Mouse (Mus musculus) adrenal gland, postnatal 10 days (tissue): ENCODE data around the gene Ppfibp2. TPM values are rescaled to one million over a fixed set of nuclear protein-coding genes. Genes with fewer than 3 reads are reported as not detected.
A peak's percentile ranks its signal among the peaks of the same experiment; 100 is the strongest.

ENCODE experiments used
- DNase-seq: peaks from one replicate; pipeline ENCODE4 v3.0.0; 2021; ENCODE audit warnings: mixed read lengths
- total RNA-seq, 2 experiments: library from RNA; stranded (reverse); gene quantifications; 2 replicates each; pipeline ENCODE4 v1.2.3; 2021

The Ppfibp2 gene
- total RNA-seq, 2 experiments from 2014 or later: 9.1 to 13.7 TPM

DNA sequence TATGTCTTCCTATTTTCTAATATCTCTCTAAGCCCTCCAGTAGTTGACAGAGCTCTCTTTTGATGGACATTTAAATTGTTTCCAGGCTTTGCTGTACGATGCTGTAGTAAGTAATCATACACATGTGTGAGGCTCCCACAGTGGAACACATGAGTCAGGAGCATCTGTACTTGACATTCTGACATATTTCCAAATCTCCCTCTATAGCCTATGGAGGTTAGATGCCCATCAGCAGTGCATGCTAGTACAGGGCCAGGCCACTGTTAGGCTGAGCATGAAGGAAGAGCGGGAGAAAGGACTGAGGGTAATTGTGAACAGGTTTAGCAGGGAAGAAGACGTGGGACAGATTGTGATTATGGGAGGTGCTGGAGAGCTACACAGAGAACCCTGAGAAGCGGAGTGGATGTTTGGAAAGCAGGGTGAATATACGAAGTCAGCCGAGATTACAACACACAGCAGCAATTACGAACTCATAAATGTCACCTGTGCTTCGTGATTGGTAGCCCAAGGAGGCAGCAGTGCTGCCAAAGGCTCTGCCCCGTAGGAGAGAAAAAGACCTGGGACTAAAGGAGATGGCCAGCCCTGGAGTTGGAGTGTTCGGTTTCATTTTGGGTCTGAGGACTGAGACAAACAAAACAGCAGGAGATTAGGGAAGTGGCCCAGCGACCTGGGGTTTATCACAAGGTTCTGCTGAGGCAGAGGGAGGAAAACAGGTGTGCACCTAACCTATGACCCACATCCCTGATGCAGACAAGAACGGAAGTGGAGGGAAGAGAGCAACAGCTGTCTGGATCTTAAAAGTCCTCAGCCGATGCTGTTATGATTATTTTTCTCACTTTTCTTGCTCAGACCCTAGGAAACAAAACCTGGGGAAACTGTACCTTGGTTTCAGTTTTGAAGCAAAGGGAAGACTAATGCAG, 107.7 kb downstream of the Ppfibp2 start:
- no peak for DNase-seq

DNA sequence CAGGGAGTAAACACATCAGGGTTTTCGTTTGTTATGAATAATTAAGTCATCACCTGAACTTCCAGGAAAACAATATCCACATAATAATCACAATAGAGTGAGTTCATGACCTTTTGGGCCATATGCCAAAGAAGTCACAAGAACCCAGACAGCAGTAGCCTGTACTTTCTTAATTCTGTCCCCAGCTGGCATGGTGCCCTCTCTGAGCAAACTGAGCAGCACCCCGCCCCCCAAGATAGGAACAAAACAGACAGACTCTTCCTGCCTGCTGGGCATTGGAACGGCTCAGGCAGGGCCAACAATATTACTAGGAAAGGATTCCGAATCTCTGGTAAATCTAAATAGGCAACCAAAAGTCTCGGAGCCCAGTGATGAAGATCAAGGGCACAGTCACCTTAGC, 110.9 kb downstream of the Ppfibp2 start:
- peak; percentile 45 for DNase-seq

DNA sequence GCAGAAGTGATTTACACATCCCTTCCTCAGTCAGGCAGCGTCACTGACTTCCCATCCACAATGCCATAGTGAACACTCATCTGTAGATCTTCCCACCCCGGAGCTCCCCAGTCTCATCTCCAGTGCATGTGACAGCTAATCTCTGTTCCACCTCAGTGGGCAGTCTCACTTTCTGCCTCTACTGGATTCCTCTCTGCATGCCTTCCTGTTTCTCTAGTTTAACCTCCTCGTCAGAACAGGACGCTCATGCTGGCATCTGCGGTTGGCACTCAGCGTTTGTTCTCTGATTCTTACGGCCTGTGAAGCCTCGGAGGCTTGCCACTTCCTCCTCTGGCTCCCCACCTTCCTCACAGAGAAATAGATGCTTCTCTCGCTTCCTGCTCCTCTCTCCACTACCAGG, 112.6 kb downstream of the Ppfibp2 start:
- DNase-seq: no peak

DNA sequence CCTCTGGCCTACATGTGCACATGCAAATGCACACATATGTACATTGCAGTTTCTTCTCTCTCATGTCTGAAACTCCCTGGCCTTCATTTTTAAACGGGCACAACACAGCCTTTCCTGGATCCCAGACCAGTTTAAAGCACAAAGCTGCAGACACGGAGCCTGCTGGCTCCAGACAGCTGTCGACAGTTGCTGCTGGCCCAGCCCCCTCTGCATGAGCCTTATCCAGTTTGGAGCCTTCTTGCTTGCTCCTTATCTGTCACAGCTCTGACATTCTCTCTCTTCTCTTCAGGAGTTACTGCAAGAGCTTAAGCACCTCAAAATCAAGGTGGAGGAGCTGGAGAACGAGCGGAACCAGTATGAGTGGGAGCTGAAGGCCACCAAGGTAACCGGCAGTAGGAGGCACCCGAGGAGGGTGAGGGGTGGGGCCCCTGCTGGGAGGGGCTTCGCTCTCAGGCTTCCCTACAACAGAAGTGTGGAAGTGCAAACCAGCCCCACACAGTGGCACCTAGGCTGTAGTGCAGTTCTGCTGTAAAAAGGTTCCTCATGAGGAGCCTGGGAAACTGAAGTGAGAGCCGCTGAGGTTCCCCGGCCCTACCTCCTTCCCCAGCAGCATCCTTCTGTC, 113.6 kb downstream of the Ppfibp2 start:
- peak; percentile 81 for DNase-seq

DNA sequence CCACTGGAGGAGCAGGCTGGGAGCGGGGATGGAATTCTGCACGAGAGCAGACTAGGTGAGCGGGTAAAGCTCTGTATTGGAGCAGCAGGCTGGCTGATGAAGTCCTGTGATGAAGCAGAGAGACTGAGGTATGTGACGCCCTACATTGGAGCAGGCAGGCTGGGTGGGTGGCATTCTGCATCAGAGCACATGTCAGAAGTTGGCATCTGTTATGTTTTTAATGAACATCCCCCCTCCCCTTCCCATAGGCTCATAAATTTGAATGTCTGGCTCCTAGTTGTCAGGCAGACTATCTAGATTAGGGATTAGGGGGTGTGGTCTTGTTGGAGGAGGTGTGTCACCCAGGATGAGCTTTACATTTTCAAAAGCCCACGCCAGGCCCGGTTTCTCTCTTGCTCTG, 117.7 kb downstream of the Ppfibp2 start:
- no peak for DNase-seq

DNA sequence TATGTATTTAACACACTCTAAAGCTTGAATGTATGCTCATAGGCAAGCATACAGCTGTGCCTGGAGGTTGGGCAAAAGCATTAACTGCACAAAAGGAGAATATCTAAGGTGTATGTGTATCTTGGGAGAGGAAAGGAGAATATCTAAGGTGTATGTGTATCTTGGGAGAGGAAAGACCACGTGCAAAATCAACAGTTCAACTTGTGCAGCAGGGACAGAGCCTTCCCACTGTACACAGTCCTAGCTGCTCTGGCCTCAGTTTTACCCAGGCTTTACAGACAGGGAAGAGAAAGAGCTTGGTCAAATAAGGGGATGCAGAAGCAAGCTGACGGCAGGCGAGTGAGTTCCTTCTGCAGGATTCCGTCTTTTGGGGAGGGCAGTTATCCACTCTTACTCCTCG, 119.1 kb downstream of the Ppfibp2 start:
- no peak for DNase-seq

DNA sequence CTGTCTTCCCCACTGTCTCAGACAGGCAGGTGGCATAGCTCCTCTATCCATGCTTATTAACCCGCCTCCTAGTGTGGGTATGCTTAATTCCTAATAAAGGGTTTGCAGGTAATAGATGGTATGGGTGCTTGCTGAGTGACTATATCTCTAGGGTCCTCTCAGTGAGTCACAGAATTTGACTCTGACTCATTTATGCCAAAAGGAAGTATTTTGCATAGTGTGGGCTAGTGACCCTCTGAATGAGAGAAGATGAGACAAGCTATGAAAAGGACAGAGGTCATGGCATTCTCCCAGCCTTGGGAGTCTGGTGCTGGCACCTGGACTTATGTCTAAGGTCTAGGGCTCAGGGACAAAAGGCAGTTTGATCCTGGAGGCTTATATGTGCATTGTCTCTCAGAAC, 125.8 kb downstream of the Ppfibp2 start:
- no peak for DNase-seq

DNA sequence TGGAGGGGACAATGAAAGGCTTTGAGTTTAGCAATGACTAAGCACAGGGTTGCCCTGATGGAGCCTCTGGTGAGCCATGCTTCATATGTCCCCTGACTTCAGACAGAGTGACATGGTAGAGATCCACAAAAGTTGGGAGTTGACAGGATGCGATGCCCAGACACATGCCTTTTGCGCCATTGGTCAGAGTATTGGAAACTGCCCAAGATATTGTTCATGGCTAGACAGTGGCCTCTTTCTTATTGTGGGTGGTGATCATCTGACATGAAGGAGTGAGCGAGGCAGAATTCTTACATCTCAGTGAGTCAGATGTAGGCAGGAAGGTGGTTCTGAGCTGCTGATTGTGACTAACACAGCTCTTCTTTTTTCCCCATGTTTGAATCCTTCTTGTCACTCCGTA, 127.5 kb downstream of the Ppfibp2 start:
- DNase-seq: no peak

DNA sequence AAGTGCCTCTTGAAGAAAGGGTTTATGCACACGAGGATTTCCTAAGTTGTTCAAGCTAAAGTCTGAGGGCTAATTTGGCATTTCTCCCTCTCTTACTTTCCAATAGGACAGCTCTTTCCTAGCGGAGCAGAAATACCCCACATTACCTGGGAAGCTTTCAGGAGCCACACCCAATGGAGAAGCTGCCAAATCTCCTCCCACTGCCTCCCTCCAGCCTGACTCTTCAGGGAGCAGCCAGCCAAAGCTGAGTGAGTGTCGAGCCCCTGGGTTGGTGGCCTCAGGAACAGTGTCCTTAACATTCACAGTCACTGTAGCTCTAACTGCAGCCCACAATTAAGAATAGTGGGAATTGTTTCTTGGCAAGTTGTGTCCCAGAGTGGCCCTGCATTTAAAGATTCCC, 132.5 kb downstream of the Ppfibp2 start:
- DNase-seq: no peak

DNA sequence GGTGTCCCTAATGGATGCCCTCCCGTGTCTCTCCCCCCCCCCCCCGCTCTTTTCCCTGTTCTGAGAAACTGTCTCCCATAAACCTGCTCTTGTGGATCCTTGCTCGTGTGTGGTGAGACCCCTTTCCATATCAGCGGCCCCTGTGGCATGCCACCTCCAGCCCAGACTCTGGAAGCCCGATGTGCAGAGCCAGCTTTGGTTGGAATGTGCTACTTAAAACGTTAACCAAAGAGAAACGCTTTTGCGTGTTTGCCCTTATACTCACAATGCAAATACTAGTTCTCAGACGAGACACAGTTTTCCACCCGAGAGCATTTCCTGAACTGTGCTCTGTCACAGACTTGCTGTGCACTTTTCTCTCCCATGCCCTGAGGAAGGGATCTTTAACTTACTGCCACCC, 135.6 kb downstream of the Ppfibp2 start:
- no peak for DNase-seq

DNA sequence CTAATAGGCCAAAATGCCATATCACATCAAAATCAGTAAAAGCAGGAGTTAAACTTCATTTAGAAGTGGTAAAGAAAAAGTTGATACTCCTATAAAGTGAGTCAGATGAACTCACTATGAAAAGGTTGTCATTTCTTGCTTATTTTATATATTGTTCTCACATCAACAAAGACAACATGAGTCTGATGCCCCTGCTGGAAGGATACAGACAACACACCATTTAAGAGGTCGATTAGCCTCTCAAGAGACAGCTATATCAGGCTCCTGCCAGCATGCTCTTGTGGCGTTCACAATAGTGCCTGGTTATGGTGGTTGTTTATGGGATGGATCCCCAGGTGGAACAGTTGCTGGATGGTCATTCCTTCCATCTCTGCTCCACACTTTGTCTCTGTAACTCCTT, 138.2 kb downstream of the Ppfibp2 start:
- DNase-seq: no peak

DNA sequence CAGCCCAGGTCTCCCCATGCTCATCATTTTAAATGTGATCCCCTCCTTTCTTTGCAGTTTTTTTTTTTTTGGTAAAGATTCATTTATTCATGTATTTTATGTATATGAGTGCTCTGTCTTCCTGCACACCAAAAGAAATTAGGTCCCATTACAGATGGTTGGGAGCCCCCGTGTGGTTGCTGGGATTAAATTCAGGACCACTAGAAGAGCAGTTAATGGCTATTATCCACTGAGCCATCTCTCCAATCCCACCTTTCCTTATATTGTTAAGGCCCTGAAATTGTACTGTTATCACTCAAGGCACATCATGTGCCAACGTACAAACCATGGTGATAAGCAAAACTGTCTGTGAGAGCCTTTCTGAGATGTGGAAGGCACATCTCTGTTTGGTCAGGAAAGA, 143.7 kb downstream of the Ppfibp2 start:
- DNase-seq: peak; percentile 25

DNA sequence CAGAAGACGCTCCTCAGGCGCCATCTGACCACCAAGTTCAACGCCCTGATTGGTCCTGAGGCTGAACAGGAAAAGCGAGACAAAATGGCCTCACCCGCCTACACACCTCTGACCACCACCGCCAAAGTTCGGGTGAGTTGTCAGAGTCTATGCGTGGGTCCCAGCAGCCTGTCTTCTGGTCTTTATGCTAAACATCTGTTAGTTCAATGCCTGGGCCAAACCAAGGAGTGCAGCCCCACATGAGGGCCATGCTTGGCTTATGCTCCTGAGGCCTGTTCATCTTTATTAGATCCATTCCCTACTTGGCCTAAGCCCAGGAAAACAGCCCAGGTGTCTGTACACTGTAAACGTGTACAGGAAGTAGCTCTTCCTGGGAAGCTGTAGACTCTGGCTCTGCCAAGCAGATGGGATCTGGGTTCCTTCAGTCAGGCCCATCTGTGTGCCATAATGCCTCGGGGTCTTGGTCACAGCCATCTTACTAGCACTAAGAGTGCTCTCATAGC, 148.0 kb downstream of the Ppfibp2 start:
- DNase-seq: no peak

DNA sequence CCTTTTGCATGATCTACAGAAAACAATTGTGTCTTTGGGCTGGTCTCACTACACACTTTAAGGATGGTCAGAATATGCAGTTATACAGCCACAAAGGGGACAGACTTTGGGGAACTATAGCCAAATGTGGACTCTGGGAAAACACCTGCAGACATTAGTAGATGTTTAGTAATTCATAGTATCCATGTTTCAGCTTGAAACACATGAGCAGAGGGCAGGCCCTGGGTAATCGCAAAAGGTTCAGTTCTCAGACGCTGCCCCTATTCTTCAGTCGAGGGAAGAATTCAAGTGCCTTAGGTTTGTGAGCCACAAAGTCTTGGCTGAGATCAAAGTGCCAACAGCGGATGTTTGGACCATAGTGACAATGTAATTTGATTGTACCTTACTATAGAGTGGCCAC, 149.4 kb downstream of the Ppfibp2 start:
- DNase-seq: no peak

DNA sequence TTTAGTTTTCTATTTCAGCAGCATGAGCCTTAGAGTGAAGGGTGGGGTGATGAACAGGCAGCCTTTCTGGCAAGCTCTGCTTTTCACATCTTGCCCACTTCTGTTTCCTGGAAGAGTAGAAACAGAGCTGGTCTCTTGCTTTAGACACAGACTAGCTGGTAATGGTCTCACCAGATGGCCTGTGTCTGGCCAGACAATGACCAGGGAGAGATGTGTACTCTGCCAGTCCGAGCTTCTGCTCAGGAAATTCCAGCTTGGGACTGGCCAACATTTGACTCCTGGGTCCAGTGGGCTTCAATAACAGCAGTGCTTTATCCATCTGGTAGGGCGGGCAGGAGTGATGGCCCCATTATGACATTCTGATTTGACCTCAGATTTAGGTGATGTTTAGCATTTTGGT, 150.1 kb downstream of the Ppfibp2 start:
- DNase-seq: no peak

DNA sequence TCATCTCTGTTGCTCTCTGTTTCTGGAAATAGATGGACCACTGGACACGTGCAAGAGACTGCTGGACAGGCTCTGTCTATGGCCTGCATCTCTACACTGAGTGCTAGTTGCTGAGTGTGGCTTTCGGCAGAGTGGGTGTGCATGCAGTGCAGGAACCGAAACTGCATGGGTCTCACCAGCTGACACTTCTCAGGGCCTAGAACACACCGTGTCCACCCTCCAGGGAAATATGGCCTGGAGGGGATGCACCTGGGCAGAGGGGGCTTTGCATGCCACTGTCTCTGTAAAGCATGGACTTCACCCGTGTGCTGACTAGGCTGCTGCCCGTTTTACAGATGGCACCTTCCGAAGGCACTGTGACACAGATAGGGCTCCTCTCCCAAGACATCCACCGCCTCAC, 151.0 kb downstream of the Ppfibp2 start:
- DNase-seq: no peak

DNA sequence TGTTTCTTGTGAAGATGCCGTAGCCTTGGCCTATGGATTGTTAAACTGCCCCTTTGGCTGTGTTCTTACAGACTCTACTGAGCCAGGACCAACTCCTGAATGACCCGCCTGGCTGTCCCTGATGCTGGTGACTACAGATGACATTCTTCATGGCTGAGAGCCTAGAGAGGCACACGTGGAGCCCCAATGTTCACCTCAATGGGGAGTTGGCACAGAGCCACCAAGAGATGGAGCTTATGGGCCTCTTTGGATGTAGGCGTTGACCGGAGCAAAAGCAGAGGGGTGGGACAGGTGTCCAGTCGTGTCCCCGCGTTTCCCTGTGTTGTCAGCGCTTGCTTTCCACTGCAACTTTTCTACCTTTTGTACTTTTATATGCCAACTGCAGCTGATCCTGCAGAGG, 152.5 kb downstream of the Ppfibp2 start:
- no peak for DNase-seq

DNA sequence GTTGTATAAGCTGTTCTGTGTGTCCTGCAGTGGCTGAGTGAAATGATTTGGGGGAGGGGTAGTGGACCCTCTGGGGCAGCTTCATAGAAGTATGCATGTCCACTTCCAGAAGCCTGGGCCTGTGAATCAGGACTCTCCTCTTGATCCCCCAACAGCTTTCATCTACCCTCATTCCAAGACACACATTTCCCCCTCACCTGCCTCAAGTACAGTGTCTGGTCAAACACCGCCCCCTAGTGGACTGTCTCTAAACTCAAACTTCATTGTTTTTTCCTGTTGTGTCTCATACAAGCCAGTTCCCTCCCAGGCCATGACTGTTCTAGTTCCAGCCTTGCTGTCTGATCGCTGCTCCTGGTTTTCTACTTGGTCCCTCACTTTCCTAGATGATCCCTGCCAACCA, 152.9 kb downstream of the Ppfibp2 start:
- DNase-seq: peak; percentile 77

DNA sequence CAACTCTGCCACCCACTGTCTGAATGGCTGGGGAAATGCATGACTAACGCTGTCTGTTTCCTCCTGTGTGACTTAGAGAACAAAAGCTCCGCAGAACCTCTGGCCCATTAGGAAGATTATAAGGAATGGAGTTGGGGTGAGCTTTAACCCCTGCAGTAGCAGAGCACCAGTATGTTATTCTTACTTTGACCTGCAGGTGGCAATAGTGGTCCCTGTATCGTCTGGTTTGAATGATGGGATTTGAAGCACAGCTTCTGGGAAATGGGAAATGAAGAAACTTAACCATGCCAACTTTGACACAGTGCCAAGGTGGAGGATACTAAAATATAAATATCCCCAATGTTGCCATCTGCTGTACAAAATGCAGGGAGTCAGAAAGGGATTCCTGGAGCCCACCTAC, 154.3 kb downstream of the Ppfibp2 start:
- peak; percentile 37 for DNase-seq

DNA sequence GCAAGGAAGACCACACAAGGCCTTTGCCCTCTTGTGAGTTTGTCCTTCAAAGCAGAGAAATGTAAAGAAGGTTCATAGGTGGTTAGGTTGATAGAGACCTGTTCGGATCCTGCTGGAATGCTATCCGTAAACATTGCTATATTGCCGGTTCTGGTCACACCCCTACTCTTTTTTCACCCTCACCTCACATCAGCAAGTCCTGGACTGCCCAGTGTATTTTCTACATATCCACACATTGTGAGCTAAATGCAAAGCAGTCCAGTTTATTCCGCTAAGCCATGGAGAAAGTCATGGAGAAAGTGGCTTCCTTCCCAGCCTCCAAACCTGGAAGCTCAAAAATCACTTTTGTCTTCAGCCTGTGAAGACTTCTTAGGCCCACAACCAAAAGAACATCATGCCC, 154.7 kb downstream of the Ppfibp2 start:
- DNase-seq: no peak

DNA sequence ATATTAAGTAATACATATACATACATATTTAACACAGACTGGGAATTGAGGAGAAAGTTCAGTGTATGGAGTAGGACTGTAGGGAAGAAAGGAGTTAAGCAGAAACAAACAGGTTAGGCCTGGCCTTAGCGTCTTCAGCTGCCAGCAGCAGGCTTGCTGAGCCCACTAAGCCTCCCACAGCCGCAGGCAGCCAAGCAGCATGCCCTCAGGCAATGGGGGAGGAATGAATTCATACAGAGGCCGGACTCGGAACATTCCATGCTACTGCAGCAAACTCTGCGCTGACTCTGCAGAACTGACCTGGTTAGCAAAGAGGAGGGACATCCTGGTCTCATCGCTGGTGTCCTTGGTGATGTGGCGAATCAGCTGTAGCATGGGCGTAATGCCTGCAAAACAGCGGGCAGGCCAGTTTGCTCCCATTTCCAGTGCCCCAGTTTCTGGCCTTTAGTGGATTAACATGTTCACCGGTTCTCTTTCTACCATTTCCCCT, 157.1 kb downstream of the Ppfibp2 start:
- DNase-seq: no peak

DNA sequence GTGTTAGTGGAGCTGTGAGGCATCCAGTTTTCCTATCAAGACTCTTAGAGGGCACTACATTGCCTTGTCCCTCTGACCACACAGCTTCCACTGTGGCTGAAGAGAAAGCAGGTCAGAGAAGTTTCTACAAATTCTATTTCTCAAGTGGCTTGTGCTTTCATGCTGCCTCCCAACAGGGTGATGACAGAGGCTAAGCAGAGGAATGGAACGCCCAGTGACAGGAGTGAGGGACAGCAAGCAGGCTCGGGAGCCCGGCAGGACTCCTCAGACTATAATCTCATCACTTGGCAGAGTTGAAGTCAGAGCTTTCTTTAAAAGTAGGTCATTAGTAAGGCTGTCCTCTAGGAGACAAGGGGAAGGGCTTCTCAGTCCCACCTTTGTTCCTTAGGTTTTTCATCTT, 160.9 kb downstream of the Ppfibp2 start:
- DNase-seq: no peak

DNA sequence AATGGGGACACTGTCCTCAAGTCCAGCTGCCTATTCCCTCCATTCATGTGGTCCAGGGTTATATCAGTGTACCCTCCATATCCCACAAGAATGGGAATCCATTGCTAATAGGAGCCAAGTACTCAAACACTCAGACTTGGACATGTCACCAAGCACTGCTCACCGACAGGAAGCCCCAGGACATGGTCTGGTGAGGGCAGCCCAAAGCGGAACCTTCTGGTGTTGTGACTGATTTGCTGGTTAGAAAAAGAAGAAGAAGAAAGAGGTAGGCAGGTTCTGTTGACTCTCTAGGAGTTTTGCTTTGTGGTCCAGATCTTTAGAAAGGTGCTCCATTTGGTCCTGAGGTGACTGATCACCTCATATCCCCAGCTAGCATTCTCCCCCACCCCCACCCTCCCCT, 161.7 kb downstream of the Ppfibp2 start:
- DNase-seq: no peak
